9 mouse cellular contexts compared by ENCODE assay signal in genomic region chr9:110742951-110743455, GRCm38 (mm10). TPM values are rescaled to one million over a fixed set of nuclear protein-coding genes. Genes with fewer than 3 reads are reported as not detected.
DNase-seq lines count a peak whose midpoint lies in the region; ATAC-seq and TF ChIP-seq lines count a peak whose summit lies in the region.
"Had no signal": no experiment of that assay in that cellular context is flagged by ENCODE, and none has a peak within 500 bp of the region (broad histone marks: within the 10 kb centered on the region; RNA-seq: fewer than 3 reads in every experiment).

No protein-coding gene starts in this region.

- peaks cover 8% of the 10 kb centered on the region for H3K27me3 ChIP-seq in heart, embryonic 12.5 days (replicated peaks)

- intact Hi-C loops in gastrocnemius, adult 2 months (cut with DNase I) = no loop called here

- DNase-seq in gastrocnemius, adult 2 months = peak; percentile 36
- DNase-seq in gastrocnemius, adult 18-20 months (ENCODE audit: low spot score) = no peak
- peak; percentile 25 for DNase-seq in Muller cell, postnatal 12 days (ENCODE audit: inconsistent ontology term)
- peak; percentile 70 for DNase-seq in kidney, postnatal 14 days
- DNase-seq in neural tube, embryonic 10.5 days (ENCODE audit: extremely low spot score, low spot score) = peak; percentile 70
- no peak for DNase-seq in right cerebral cortex, postnatal 10 days (ENCODE audit: low spot score in 2 of 2)
- DNase-seq in frontal cortex, postnatal 36 days (ENCODE audit: low spot score in 2 of 2) = no peak

- H3K9ac ChIP-seq in heart, embryonic 12.5 days = peak overlapping the region; percentile 92

- H3K27ac ChIP-seq in gastrocnemius, adult 2 months = peak overlapping the region; percentile 64
- H3K27ac ChIP-seq in heart, embryonic 12.5 days (ENCODE audit: poor library complexity, severe bottlenecking) = peak overlapping the region; percentile 89

- no peaks in the 10 kb centered on the region for H3K9me3 ChIP-seq in heart, embryonic 12.5 days (replicated peaks)

- peaks cover 14% of the 10 kb centered on the region for H3K36me3 ChIP-seq in heart, embryonic 12.5 days

- peak overlapping the region; percentile 78 for H3K4me3 ChIP-seq in gastrocnemius, adult 2 months
- peak overlapping the region; percentile 83 for H3K4me3 ChIP-seq in heart, embryonic 12.5 days

- ATAC-seq in heart, embryonic 12.5 days (ENCODE audit: insufficient number of reproducible peaks, low FRiP score) = peak; percentile 34; the same call in 1 of the 2 replicates

- H3K4me2 ChIP-seq in heart, embryonic 12.5 days = peak overlapping the region; percentile 83

- peaks cover 35% of the 10 kb centered on the region for H3K4me1 ChIP-seq in heart, embryonic 12.5 days (replicated peaks)

- WGBS in heart, embryonic 12.5 days = 1% methylated on average over 48 of the region's 49 CpGs

- no peak for TF ChIP-seq CTCF in gastrocnemius, adult 2 months (IDR thresholded peaks at IDR 0.05)

RNA-seq across cellular contexts. Expression of gene Myl3, which starts 1.3 kb away (rescaled TPM):
- total RNA-seq in gastrocnemius, adult 2 months (2021) = 1,000 to 10,000 TPM in 1 of 2 experiments, 100 to 1,000 TPM in 1; 528 to 1,790 TPM
- total RNA-seq in gastrocnemius, adult 18-20 months (2021) = 100 to 1,000 TPM; 624 to 860 TPM
- polyA plus RNA-seq in heart, embryonic 12.5 days (2016; fragmentation: Nextera tagmentation; extraction: Ambion mirVana) = 3,437 and 3,612 TPM in 2 replicates

RNA-seq across cellular contexts. Expression of gene Pth1r, which starts 3.9 kb away (rescaled TPM):
- 1 to 10 TPM in 1 of 2 experiments, under 1 TPM in 1; 0.99 to 1.3 TPM for total RNA-seq in gastrocnemius, adult 2 months (2021)
- 1 to 10 TPM in 1 of 2 experiments, under 1 TPM in 1; 0.82 to 1.1 TPM for total RNA-seq in gastrocnemius, adult 18-20 months (2021)
- 45.8 and 46.1 TPM in 2 replicates for polyA plus RNA-seq in heart, embryonic 12.5 days (2016; fragmentation: Nextera tagmentation; extraction: Ambion mirVana)

RNA-seq across cellular contexts. Expression of gene Prss42, which starts 55.0 kb away (rescaled TPM):
- total RNA-seq in gastrocnemius, adult 2 months (2021) = not detected
- total RNA-seq in gastrocnemius, adult 18-20 months (2021) = not detected
- polyA plus RNA-seq in heart, embryonic 12.5 days (2016; fragmentation: Nextera tagmentation; extraction: Ambion mirVana) = 0.14 TPM in 1 of 2 replicates, not detected in the other
- total RNA-seq: heart, postnatal 36 days had no signal

Comparison
In these comparisons a context has a peak if more than half of its experiments do, and no peak if none do; other contexts are left out.
1. DNase-seq: peak in gastrocnemius, adult 2 months (single experiment), Muller cell, postnatal 12 days (single experiment), kidney, postnatal 14 days (single experiment) and neural tube, embryonic 10.5 days (single experiment); none in gastrocnemius, adult 18-20 months (single experiment), right cerebral cortex, postnatal 10 days (0 of 2) and frontal cortex, postnatal 36 days (0 of 2).